Mouse (Mus musculus) common myeloid progenitor, adult 5-6 weeks (primary cell): ENCODE results near the gene Asap2. TPM values are rescaled to one million over a fixed set of nuclear protein-coding genes. Genes with fewer than 3 reads are reported as not detected.

Source experiments
- ATAC-seq: replicated peaks from 2 replicates; pipeline ENCODE4 v1.8.0; 2016; ENCODE audit warnings: low read depth, mild to moderate bottlenecking, moderate TSS enrichment, inconsistent platforms; ENCODE audit not compliant: poor library complexity, severe bottlenecking
- total RNA-seq: library from RNA; stranded (forward); fragments of 200-1000, 187-1606 nt; gene quantifications from 2 replicates; pipeline ENCODE4 v1.2.3, GENCODE M21; 2017

The Asap2 gene
- total RNA-seq, 1 experiment from 2014 or later, result 7.1 TPM

DNA sequence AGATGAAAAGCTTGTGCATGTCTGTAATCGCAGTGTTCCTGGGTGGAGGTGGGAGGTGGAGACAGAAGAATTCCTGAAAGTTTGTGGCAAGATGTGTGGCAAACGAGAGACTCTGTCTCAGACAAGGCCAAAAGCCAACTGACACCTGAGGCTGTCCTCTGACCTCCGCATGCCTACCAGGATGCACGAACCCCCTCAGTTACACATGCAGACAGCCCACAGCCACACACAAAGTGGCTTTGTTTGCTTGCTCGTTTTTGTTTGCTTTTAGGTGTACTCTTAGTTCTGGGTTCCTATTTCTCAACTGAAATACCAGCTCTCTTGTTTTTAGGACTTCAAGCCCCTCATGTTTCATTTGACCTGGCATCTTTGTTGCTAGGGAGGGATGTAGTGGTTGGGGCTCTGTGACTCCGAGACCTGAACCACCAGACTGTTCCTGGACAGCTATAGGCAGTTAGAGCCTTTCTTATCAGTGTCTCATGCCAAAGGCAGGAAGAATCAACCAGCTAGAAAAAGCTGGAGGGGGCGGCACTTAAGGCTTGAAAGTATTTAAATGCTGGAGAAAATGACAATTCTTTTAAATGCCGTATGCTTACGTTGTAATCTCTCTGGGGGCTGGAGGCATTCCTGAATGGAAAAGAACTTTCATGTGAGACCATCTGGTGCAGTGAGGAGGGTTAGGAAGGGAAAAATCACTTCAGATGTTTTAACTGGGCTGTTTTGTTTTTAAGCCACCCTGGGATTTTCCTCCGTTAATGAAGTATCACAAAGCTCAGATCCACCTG, 211.4 kb downstream of the Asap2 start:
- 0 out of 2 replicates have a peak, but pooled peaks have one; percentile 20 for ATAC-seq

DNA sequence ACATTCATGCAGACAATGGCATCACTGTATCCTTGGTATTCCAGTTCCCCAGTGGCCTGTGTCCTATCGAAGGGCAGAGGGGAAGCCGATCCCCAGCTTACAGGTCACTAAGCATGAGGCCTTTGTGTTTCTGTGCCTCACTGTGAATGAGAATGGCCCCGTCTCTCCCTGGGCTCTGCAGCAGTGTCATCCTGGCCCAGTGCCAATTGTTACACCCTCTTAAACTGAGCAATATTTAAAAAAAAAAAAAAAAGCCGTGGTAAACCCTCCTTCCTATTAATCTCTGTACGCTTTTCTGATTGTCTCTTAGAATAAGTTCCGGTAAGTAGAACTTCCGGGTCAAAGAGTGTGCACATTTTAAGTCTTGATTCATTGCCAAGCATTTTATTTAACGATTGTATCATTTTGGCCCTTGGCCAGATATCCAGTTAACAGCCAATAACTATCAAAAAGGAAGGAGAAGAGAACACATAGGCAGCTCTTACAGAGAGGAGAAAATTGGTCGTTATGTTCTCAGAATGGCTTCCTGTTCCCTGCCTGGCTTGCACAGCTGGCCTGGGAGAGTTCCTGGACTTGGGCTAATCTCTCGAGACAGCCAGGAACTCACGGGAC, 214.5 kb downstream of the Asap2 start:
- ATAC-seq, result peak; percentile 11; the same call in 1 of the 2 replicates

DNA sequence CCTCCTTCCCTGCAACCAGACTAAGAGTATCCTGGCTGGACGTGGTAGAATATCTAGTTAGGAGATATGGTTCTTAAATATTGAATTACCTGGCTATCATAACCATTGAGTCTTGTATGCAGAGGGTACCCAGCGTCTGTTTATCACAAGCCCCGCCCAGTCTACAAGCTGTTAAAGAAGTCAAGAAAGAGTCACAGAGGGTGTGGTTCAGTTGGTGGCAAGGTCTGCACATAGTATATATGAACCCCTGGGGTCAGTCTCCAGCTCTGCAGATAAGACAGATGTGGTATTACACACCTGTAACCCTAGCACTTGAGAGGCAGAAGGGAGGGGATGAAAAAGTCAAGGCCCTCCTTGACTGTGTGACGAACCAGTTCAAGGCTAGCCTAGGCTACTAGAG, 215.5 kb downstream of the Asap2 start:
- no peak for ATAC-seq

DNA sequence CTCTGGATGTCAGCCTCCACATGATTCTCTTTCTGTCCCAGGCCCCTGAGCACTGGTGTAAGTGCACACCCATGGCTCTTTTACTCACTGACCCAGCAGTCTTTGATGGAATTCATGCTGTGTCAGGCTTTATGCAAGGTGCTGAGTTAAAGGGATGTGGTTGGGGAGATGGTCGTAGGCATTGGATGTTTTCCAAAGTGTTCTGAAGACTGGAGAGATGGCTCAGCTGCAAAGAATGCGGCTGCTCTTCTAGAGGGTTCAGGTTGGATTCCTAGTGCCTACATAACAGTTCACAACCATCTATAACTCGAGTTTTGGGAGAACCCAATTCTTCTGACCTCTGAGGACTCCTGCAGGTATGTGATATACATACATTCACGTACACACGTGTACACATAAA, 217.2 kb downstream of the Asap2 start:
- no peak for ATAC-seq

DNA sequence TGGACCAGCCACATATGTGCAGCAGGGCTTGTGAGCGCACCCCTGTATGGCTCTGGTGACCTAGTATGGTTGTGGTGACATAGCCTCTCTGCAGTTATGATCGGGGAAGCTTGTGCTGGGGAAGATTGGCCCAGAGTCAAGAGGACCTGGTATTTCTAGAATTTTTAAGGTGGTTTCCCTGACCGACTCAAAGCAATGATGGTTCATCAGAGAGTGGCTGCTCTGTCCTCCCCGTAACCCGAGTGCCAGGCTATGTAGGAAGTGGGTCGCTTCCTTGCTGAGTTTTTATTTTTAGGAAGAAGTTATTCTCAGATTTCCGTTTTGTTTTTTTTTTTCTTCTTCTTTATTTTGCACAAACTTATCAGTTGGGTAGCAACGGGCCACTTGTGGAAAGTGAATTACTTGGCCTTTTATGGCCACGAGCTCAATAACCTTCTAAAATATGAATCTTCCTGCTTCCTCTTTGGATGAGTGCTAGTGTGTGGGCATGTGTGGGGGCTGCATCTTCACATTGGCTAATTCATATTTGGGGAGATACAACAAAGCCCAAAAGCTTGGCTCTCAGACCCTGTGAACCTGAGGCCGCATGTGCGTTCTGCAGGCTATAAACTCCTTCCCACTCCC, 218.0 kb downstream of the Asap2 start:
- peak; percentile 74 for ATAC-seq

DNA sequence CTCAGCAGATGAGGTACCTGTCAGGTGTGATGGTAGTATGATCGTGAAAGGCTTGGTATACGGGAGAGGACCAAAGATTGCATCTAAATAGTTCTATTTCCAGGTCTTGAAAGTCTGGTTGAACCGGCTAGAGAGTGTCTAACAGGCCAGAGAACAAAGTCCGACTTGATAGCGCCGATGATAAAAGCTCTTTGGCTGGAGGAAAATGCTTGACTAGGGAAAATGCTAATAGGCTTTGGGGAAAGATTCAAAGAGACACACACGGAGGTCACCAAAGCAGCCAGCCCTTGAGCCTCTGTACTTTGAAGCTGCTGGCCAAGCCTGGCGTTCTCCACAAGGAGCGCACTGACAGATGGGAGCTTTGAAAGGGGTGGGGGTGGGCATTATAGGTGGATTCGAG, 219.0 kb downstream of the Asap2 start:
- ATAC-seq, result no peak

DNA sequence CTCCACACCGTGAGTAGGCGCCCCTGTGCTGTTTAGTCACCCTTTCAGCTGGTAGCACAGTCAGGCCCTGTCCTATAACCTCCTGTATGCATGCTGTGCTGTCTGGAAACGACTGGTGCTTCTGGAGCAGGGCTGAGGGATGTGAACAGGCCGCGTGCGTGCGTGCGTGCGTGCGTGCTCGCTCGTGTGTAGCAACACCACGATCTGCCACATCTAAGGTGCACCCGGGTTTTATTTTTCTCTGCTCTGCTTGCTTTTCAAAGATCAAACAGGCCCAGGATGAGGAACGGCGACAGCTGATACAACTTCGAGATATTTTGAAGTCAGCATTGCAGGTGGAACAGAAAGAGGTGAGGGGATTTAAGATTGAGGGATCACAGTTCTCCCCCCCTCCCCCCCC, 222.6 kb downstream of the Asap2 start:
- ATAC-seq, result no peak

DNA sequence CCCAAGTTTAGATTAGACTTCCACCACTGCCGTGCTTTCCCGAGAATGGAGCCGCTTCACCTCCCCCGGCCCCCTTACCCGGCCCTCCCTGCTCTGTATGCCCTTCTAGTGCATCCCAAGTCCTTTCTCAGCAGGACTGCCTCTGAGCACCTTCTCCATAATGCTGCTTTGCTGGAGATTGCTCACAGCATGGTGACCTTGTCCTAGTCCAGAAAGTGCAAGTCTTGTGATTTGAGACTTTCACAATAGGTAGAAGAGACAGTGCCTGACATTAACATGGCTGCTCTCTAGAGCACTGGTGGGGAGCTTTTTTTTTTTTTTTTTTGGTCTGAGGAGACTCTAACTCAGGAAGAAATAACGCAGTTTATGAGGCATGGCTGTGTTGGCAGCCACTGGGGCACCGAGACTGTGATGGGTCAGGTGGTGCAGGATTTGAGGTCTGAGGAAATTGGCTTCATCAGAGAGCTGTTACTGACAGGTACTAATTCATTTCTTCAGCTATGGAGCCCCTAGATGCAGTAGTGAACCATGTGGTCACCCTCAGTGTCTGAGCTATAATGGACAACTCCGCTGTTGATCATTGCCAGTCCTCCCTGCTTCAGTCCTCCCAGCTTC, 224.4 kb downstream of the Asap2 start:
- no peak for ATAC-seq

DNA sequence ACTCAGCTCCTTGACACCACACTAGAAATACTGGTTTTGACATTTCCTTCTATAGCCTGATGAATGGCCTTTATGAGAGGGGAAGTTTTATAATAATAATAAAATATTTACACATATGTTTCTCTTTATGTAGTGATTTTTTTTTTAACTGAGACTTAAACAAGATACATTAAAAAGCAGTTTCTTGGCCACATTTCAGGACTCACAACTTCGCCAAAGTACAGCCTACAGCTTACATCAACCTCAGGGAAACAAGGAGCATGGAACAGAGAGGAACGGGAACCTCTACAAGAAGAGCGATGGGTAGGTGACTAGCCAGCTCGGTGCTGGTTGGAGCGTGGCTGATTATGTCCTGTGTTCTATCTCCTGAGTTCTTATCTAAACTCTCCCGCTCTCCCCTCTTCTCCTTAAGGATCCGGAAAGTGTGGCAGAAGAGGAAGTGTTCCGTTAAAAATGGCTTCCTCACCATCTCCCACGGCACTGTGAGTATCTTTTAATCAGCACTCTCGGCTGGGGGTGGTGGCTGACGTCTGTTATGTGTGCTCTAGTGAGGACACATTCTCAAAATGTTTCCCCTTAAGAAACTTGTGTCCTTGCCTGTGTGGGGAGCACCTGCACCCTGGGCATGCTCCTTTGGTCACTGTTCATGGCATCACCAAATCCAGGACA, 227.7 kb downstream of the Asap2 start:
- ATAC-seq, result peak; percentile 70

DNA sequence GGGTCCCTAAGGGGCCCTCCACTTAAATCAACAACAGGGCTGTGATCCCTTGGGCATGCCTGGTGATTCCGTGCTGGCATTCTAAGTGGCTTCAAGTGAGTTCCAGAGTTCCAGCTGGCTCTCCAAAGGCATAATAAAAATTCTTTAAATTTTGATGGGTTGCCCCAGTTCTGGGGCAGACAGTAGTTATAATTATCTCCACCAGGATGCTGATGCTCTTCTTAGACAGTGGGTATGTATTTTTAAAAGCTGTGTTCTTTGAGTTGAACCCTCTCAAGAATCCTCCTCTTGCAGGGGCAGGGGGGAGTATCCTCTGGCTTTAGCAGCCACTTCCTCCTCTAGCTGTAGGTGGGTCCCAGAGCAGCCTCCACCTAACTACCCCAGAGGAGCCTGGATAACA, 230.3 kb downstream of the Asap2 start:
- no peak for ATAC-seq

DNA sequence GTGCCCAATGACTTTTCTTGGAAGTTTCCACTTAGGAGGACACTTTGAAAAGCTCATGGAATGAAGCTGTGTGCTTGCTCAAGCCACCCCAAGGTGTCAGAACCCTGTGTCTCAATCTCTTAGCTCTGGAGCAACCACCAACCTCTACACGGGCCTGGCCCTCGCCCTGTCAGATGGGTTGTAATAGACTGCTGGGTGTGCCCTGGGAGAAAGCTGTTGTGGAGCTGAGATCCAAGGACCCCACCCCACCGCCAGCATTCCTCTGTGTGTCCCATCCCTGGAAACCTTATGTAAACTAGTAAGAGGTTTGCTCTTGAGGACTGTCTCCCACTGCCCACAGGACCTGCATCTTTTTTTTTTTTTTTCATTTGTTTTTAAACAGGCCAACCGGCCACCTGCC, 233.7 kb downstream of the Asap2 start:
- ATAC-seq, result no peak

DNA sequence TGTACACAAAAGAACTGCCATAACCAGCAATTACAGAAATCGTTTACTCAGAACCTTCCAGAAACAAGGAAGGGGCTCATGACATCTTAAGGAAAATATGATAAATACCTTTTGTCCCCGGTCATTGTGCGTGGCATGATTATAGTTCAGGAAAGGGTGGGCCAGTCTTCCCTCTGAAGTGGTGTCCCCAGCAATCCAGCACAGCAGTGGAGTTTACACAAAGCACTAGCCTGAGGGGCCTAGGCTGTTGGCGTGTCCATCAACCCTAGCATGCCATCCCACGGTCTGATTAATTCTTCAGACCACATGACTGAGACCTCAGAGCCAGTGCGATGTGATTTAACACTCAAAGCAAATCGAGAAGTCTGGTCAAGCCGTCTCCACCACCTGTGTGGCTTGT, 235.1 kb downstream of the Asap2 start:
- ATAC-seq, result no peak

DNA sequence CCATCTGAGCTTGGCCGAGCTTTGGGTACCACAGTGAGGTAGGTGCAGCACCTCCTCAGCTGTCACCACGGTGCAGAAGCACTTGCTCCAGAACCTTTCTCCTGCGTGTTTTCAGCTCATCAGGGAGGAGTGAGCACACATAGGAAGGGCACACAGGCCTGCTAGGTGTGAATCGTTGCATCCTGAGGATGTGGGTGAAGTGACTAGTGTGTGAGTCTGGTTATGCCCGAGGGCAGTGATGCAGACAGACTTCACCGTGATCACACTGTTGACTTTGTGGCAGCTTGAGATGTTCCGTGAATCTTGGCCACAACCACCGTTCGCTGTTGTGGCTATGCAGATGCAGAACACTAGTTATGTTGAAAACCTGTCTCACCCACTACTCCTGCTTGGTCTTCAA, 236.1 kb downstream of the Asap2 start:
- no peak for ATAC-seq

DNA sequence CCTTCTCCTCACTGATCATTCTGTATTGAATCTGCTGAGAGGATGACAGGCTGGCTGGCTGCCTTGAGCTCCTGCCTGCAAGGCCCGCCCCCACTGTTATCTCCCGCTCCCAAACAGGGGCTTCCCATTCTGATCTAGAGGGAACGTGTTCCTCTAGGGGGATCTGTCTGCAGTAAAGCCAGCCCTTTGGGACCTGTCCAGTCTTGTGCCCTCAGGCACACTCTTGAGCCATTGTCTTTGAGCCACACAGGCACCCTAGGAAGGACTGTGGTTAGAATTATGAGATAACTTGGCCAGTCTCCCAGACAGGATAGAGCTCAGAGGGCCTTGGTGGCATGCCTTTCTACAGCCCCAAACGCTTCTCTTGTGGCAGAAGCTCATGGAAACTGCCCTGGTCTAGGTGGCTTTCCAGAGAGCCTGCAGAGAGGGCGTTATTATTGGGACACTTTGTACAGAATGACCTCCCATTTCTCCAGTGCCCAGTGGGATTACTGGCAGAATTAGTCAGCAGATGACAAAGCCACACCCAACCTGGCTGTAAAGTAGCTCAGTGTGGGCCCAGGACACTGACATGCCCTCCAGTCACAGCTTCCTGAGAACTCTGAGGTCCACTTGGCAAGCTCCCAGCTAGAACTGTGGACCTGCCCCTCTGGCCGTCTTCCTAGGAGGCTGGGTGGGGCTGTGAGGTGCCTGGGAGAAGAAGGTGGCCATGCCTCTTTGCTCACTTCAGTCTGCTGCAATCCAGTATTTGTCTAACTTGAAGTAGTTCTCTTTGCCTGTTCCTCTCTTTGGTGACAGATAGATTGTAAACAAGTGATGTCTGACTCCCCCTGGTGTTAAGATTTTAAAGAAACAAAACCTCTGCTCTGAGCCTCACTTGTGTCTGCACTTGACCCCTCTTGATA, 237.1 kb downstream of the Asap2 start:
- ATAC-seq, result peak; percentile 71

DNA sequence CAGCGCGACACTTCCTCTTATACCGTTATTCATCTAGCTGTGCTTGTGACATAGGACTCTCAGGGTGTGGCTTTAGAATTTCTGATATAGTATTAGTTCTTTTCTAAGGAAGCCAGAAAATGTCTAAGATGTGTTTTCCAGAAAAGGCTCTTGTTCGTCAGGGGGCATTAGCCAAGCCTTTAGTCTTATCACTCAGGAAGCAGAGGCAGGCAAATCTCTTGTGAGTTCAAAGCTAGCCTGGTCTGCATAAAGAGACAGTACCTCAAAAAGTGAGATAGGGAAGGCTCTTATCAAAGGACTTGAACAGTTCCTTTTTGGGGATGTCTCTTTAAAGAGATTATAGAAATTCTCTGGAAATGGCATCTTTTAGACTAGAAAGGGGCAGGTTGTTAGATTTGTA, 238.4 kb downstream of the Asap2 start:
- peak; percentile 6 for ATAC-seq

DNA sequence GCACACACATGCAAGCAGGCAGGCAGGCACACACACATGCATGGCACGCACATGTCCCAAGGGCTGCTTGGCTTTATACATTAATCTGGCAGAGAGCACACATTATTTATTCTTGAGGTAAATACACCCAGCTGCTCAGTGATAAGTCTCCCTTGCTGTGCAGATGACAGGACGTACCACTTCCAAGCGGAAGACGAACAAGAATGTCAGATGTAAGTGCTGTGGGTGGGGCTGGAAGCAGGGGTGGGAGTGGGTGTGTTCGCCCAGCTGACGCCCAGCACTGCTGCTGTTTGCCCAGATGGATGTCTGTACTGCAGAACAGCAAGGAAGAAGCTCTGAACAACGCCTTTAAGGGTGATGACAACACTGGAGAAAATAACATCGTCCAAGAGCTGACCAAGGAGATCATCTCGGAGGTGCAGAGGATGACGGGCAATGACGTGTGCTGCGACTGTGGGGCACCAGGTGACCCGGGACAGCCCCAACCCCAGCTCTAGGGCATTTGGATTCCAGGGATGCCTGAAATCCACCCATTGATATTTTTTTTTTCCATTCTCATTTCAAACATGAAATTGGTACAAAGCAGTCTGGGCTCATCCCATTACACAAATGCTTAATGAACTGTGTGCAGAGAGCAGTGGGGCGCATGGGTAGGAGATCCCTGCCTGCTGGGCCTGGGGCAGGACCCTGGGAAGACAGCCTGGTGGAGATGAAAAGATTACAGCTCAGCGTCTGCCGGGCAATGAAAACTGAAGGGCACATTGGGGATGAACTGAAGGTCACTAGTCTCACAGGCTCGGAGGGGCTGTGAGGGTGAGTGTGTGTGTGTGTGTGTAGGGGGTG, 239.0 kb downstream of the Asap2 start:
- peak; percentile 30 for ATAC-seq

DNA sequence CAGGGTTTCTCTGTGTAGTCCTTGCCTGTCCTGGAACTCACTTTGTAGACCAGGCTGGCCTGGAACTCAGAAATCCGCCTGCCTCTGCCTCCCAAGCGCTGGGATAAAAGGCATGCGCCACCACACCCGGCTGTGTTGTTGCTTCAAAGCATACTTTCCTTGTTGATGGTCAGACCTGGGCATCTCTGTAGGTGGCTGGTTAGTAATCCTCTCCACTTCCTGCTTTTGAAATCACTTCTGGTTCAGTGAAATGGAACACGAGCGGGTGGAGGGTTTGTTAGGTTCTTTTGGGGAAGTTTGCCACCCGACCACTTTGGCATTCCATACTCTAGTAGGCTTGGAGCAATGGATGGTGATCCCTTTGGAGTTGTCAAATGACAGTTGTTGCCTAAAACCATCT, 243.5 kb downstream of the Asap2 start:
- no peak for ATAC-seq

DNA sequence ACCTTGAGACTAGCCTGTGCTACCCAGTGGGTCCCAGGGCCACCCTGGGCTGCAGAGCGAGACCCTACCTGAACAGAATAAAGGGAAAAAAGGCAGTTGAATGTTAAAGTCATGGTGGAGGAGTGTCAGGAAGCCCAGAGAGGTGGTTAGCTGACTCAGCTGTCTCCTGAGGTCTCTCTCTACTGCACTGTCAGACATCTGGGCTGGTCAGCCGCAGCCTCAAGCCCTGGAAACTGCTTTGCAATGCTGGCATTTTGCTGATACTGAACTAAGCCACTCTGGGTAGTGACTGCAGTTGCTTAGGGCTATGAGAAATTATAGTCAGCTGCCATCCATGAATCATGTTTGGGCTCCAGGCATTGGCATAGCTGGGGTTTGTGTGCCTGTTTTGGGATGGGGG, 244.3 kb downstream of the Asap2 start:
- ATAC-seq, result peak; percentile 96

DNA sequence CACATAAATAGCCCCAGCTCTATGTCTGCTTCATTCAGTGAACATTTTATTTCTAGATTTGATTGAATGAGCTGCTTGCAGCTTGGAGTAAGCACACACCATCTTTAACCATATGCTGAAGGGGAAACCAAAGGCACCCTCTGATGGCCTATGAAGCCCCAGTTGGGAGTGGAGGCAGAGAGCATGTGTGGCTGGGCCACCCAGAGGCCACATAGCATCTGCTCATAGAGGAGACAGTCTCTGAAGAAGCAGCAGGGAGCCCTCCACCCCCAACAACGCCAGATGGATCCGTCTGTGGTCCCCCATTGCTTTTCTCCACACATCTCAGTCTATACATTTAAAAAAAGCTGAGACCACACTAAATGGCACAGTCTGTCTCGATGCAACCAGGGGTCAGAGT, 251.7 kb downstream of the Asap2 start:
- ATAC-seq, result no peak
